ENCODE assay signal across 15 mouse cellular contexts in genomic region chr6:22350239-22350571, GRCm38 (mm10). TPM values are rescaled to one million over a fixed set of nuclear protein-coding genes. Genes with fewer than 3 reads are reported as not detected.
A peak's percentile ranks its signal among the peaks of the same experiment; 100 is the strongest.
DNase-seq lines count a peak whose midpoint lies in the region; ATAC-seq and TF ChIP-seq lines count a peak whose summit lies in the region.
"Had no signal": no experiment of that assay in that cellular context is flagged by ENCODE, and none has a peak within 500 bp of the region (broad histone marks: within the 10 kb centered on the region; RNA-seq: fewer than 3 reads in every experiment).

No protein-coding gene starts in this region.

- WGBS in kidney, postnatal 0 days: 50% methylated on average over 4 of the region's 4 CpGs
- WGBS in liver, embryonic 15.5 days (ENCODE audit: insufficient replicate concordance): 28% methylated on average over 4 of the region's 4 CpGs
- 69% methylated on average over 4 of the region's 4 CpGs for WGBS in limb, embryonic 10.5 days

- H3K4me2 ChIP-seq in kidney, postnatal 0 days (ENCODE audit: low read length): no peak overlapping the region
- no peak overlapping the region for H3K4me2 ChIP-seq in liver, embryonic 15.5 days
- H3K4me2 ChIP-seq: embryonic facial prominence, embryonic 12.5 days; midbrain, embryonic 13.5 days had no signal

- peaks cover 10% of the 10 kb centered on the region; the same call in 1 of the 2 replicates for H3K4me1 ChIP-seq in kidney, postnatal 0 days (replicated peaks; ENCODE audit: insufficient read depth, low read length)
- H3K4me1 ChIP-seq in E14TG2a.4 (replicated peaks; ENCODE audit: low read depth, low read length): peaks cover 100% of the 10 kb centered on the region
- H3K4me1 ChIP-seq in liver, embryonic 15.5 days (replicated peaks): peaks cover 63% of the 10 kb centered on the region
- H3K4me1 ChIP-seq in limb, embryonic 10.5 days: peaks cover 30% of the 10 kb centered on the region

- no peak for TF ChIP-seq CTCF in kidney, postnatal 0 days (IDR thresholded peaks at IDR 0.05; ENCODE audit: low read depth)
- no peak for TF ChIP-seq CTCF in E14TG2a.4 (conservative IDR thresholded peaks at IDR 0.05; ENCODE audit: low read length)

- no peak overlapping the region for H3K4me3 ChIP-seq in kidney, postnatal 0 days (replicated peaks; ENCODE audit: low read depth, low read length)
- H3K4me3 ChIP-seq in E14TG2a.4 (replicated peaks; ENCODE audit: low read length): peak overlapping the region; percentile 20; the same call in 1 of the 2 replicates
- H3K4me3 ChIP-seq in liver, embryonic 15.5 days (replicated peaks): no peak overlapping the region
- H3K4me3 ChIP-seq in limb, embryonic 10.5 days: no peak overlapping the region
- H3K4me3 ChIP-seq: embryonic facial prominence, embryonic 12.5 days; midbrain, embryonic 13.5 days had no signal

- H3K27ac ChIP-seq in kidney, postnatal 0 days: no peak overlapping the region
- 0 out of 2 replicates have a peak overlapping the region, but pooled peaks have one; percentile 19 for H3K27ac ChIP-seq in liver, embryonic 15.5 days (replicated peaks)
- no peak overlapping the region for H3K27ac ChIP-seq in limb, embryonic 10.5 days
- H3K27ac ChIP-seq: embryonic facial prominence, embryonic 12.5 days; midbrain, embryonic 13.5 days had no signal

- no peaks in the 10 kb centered on the region for H3K27me3 ChIP-seq in kidney, postnatal 0 days (ENCODE audit: insufficient read depth, low read length)
- H3K27me3 ChIP-seq in E14TG2a.4 (ENCODE audit: insufficient read depth, low read length): no peaks in the 10 kb centered on the region
- H3K27me3 ChIP-seq in liver, embryonic 15.5 days: no peaks in the 10 kb centered on the region
- no peaks in the 10 kb centered on the region for H3K27me3 ChIP-seq in limb, embryonic 10.5 days (ENCODE audit: low read depth, poor library complexity, severe bottlenecking)
- H3K27me3 ChIP-seq: embryonic facial prominence, embryonic 12.5 days; midbrain, embryonic 13.5 days had no signal

- DNase-seq in kidney, postnatal 0 days (ENCODE audit: low spot score): peak; percentile 29
- no peak for DNase-seq in kidney, postnatal 4 days
- peak; percentile 69 for DNase-seq in CD4-positive, CD25-positive, alpha-beta regulatory T cell, adult 2 months (ENCODE audit: low read depth, low spot score)
- no peak for DNase-seq in layer of hippocampus, postnatal 14 days (ENCODE audit: low spot score in 2 of 2)
- no peak for DNase-seq in limb, embryonic 10.5 days (ENCODE audit: low spot score)
- DNase-seq: adrenal gland, postnatal 10 days; cerebellum, adult 18-20 months; gastrocnemius, postnatal 14 days; kidney, adult 9 months; lung, adult 18-20 months; lung, postnatal 36 days had no signal

- H3K36me3 ChIP-seq in kidney, postnatal 0 days (ENCODE audit: insufficient read depth, low read length): no peaks in the 10 kb centered on the region
- H3K36me3 ChIP-seq in E14TG2a.4 (ENCODE audit: insufficient read depth, low read length): peaks cover 9% of the 10 kb centered on the region; the same call in 1 of the 2 replicates
- H3K36me3 ChIP-seq in liver, embryonic 15.5 days (replicated peaks): no peaks in the 10 kb centered on the region
- no peaks in the 10 kb centered on the region for H3K36me3 ChIP-seq in limb, embryonic 10.5 days
- H3K36me3 ChIP-seq: embryonic facial prominence, embryonic 12.5 days; midbrain, embryonic 13.5 days had no signal

- no peak for ATAC-seq in kidney, postnatal 0 days (replicated peaks; ENCODE audit: low FRiP score, low read depth)
- ATAC-seq in liver, embryonic 15.5 days (ENCODE audit: insufficient read depth): no peak
- ATAC-seq: midbrain, embryonic 13.5 days had no signal

- no peaks in the 10 kb centered on the region for H3K9me3 ChIP-seq in kidney, postnatal 0 days (replicated peaks; ENCODE audit: low read length)
- no peaks in the 10 kb centered on the region for H3K9me3 ChIP-seq in E14TG2a.4 (ENCODE audit: low read length)
- H3K9me3 ChIP-seq in liver, embryonic 15.5 days (replicated peaks): no peaks in the 10 kb centered on the region
- H3K9me3 ChIP-seq in limb, embryonic 10.5 days (replicated peaks): no peaks in the 10 kb centered on the region
- H3K9me3 ChIP-seq: embryonic facial prominence, embryonic 12.5 days; midbrain, embryonic 13.5 days had no signal

- H3K9ac ChIP-seq in kidney, postnatal 0 days (ENCODE audit: low read depth, low read length): no peak overlapping the region
- no peak overlapping the region for H3K9ac ChIP-seq in liver, embryonic 15.5 days
- H3K9ac ChIP-seq: embryonic facial prominence, embryonic 12.5 days; midbrain, embryonic 13.5 days had no signal

RNA-seq across cellular contexts. Expression of gene Fam3c, which starts 5.8 kb away (rescaled TPM):
- 65.0 and 65.4 TPM in 2 replicates for polyA plus RNA-seq in kidney, postnatal 0 days (2015; fragmentation: Nextera tagmentation; extraction: Ambion mirVana)
- polyA plus RNA-seq in liver, embryonic 15.5 days (2015; fragmentation: Nextera tagmentation; extraction: Ambion mirVana): 15.0 and 16.3 TPM in 2 replicates
- 10 to 100 TPM; 74.0 to 75.9 TPM for total RNA-seq in layer of hippocampus, postnatal 14 days (2021)
- polyA plus RNA-seq in limb, embryonic 10.5 days (2016; fragmentation: Nextera tagmentation; extraction: Ambion mirVana): 27.4 and 28.8 TPM in 2 replicates

Comparison
In these comparisons a context has a peak if more than half of its experiments do, and no peak if none do; other contexts are left out.
1. DNase-seq: peak in kidney, postnatal 0 days (single experiment) and CD4-positive, CD25-positive, alpha-beta regulatory T cell, adult 2 months (single experiment); none in kidney, postnatal 4 days (0 of 2), layer of hippocampus, postnatal 14 days (0 of 2) and limb, embryonic 10.5 days (single experiment).